Mouse (Mus musculus) midbrain, embryonic 16.5 days (tissue): ENCODE results near the gene 4930402H24Rik. TPM values are rescaled to one million over a fixed set of nuclear protein-coding genes. Genes with fewer than 3 reads are reported as not detected.

Experiments
- ATAC-seq: fragments of 200-750 bp; cut with Nextera tagmentation; 2 replicates; pipeline ENCODE4 v1.8.0; 2017; ENCODE audit warnings: moderate TSS enrichment
- H3K27ac ChIP-seq: fragments of 300-500 bp; sonication (generic); 2 replicates; pipeline ENCODE4 v1.5.1; 2014; ENCODE audit warnings: mild to moderate bottlenecking, low read length, mixed read lengths
- H3K27me3 ChIP-seq: fragments of 300-500 bp; sonication (generic); 2 replicates; pipeline ENCODE4 v1.6.1; 2014; ENCODE audit warnings: low read depth, low read length, mixed read lengths; ENCODE audit not compliant: control insufficient read depth, insufficient read depth
- H3K36me3 ChIP-seq: fragments of 300-500 bp; sonication (generic); 2 replicates; pipeline ENCODE4 v1.6.1; 2014; ENCODE audit warnings: mild to moderate bottlenecking, low read length, moderate library complexity, mixed read lengths; ENCODE audit not compliant: control insufficient read depth, insufficient read depth
- H3K4me1 ChIP-seq: fragments of 300-500 bp; sonication (generic); 2 replicates; pipeline ENCODE4 v1.6.1; 2014; ENCODE audit warnings: mild to moderate bottlenecking, low read length, mixed read lengths; ENCODE audit not compliant: control insufficient read depth, insufficient read depth
- H3K4me2 ChIP-seq: fragments of 300-500 bp; sonication (generic); 2 replicates; pipeline ENCODE4 v1.6.1; 2014; ENCODE audit warnings: mild to moderate bottlenecking, low read length, mixed read lengths
- H3K4me3 ChIP-seq: fragments of 300-500 bp; sonication (generic); 2 replicates; pipeline ENCODE4 v1.5.1; 2014; ENCODE audit warnings: low read depth, mild to moderate bottlenecking, low read length, moderate library complexity, mixed read lengths
- H3K9ac ChIP-seq: fragments of 300-500 bp; sonication (generic); 2 replicates; pipeline ENCODE4 v1.6.1; 2014; ENCODE audit warnings: low read depth, low read length, mixed read lengths
- H3K9me3 ChIP-seq: fragments of 300-500 bp; sonication (generic); replicated peaks from 2 replicates; pipeline ENCODE4 v1.6.1; 2014; ENCODE audit warnings: mild to moderate bottlenecking, low read length, mixed read lengths; ENCODE audit not compliant: control insufficient read depth, poor library complexity, severe bottlenecking
- WGBS: fragments of 180-500 bp; shearing (Covaris S2); extraction: QIAGEN DNeasy Blood & Tissue Kit; methylation state at CpG from one replicate; pipeline ENCODE4 v1.1.7; 2014; 5-methylcytosine and 5-hydroxymethylcytosine counted together
- polyA plus RNA-seq: library from polyadenylated mRNA; unstranded; fragments of >200 nt; fragmentation: Nextera tagmentation; extraction: Ambion mirVana; gene quantifications from 2 replicates; pipeline ENCODE4 v1.2.1, GENCODE M21; 2015

The 4930402H24Rik gene
- polyA plus RNA-seq, 1 experiment from 2014 or later, result 98.1 TPM

DNA sequence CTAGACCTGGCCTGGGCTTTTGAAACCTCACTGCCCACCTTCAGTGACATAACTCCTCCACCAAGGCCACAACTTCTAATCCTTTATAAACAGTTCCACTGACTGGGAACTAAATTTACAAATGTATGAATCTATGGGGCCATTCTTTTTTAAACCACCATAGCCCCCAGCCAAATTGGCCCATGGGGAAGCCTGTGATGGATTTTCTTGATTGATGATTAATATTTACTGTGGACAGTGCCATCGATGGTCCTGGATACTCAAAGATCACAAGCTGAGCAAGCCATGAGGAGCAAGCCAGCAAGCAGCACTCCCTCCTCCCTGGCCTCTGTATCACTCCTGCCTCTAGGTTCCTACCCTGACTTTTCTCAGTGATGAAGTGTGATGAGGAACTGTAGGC is 11.5 kb upstream of the 4930402H24Rik start:
- H3K9ac ChIP-seq, result no peak overlapping the region
- 86% methylated on average over 1 of the region's 1 CpGs for WGBS
- H3K9me3 ChIP-seq, result no peaks in the 10 kb centered on the region
- no peaks in the 10 kb centered on the region for H3K36me3 ChIP-seq
- no peak overlapping the region for H3K4me2 ChIP-seq
- H3K27ac ChIP-seq, result no peak overlapping the region
- no peaks in the 10 kb centered on the region for H3K4me1 ChIP-seq
- H3K27me3 ChIP-seq, result no peaks in the 10 kb centered on the region
- H3K4me3 ChIP-seq, result no peak overlapping the region
- ATAC-seq, result no peak

- H3K36me3 ChIP-seq, result no peaks in the 10 kb centered on the region
- no peaks in the 10 kb centered on the region for H3K9me3 ChIP-seq
- no peaks in the 10 kb centered on the region for H3K27me3 ChIP-seq
- H3K27ac ChIP-seq, result no peak overlapping the region
- no peak overlapping the region for H3K4me2 ChIP-seq
- 45% methylated on average over 3 of the region's 3 CpGs for WGBS
- no peak overlapping the region for H3K9ac ChIP-seq
- no peak overlapping the region for H3K4me3 ChIP-seq
- H3K4me1 ChIP-seq, result no peaks in the 10 kb centered on the region
- ATAC-seq, result no peak
These were observed 10.4 kb upstream of the 4930402H24Rik start for GRCm38 (mm10) chr2:130916521-130917147.

- no peak overlapping the region for H3K9ac ChIP-seq
- 82% methylated on average over 1 of the region's 1 CpGs for WGBS
- H3K4me2 ChIP-seq, result no peak overlapping the region
- no peak overlapping the region for H3K27ac ChIP-seq
- no peaks in the 10 kb centered on the region for H3K36me3 ChIP-seq
- no peak overlapping the region for H3K4me3 ChIP-seq
- ATAC-seq, result no peak
- no peaks in the 10 kb centered on the region for H3K4me1 ChIP-seq
- no peaks in the 10 kb centered on the region for H3K9me3 ChIP-seq
- H3K27me3 ChIP-seq, result no peaks in the 10 kb centered on the region
These were observed 8.7 kb upstream of the 4930402H24Rik start for GRCm38 (mm10) chr2:130914873-130915272.

GRCm38 (mm10) chr2:130911691-130912090 is 5.5 kb upstream of the 4930402H24Rik start:
- no peaks in the 10 kb centered on the region for H3K9me3 ChIP-seq
- no peak overlapping the region for H3K27ac ChIP-seq
- H3K4me1 ChIP-seq, result peaks cover 16% of the 10 kb centered on the region
- no peaks in the 10 kb centered on the region for H3K36me3 ChIP-seq
- H3K4me2 ChIP-seq, result no peak overlapping the region
- no peak overlapping the region for H3K4me3 ChIP-seq
- no peak overlapping the region for H3K9ac ChIP-seq
- H3K27me3 ChIP-seq, result no peaks in the 10 kb centered on the region
- WGBS, result 69% methylated on average over 1 of the region's 1 CpGs
- no peak for ATAC-seq

DNA sequence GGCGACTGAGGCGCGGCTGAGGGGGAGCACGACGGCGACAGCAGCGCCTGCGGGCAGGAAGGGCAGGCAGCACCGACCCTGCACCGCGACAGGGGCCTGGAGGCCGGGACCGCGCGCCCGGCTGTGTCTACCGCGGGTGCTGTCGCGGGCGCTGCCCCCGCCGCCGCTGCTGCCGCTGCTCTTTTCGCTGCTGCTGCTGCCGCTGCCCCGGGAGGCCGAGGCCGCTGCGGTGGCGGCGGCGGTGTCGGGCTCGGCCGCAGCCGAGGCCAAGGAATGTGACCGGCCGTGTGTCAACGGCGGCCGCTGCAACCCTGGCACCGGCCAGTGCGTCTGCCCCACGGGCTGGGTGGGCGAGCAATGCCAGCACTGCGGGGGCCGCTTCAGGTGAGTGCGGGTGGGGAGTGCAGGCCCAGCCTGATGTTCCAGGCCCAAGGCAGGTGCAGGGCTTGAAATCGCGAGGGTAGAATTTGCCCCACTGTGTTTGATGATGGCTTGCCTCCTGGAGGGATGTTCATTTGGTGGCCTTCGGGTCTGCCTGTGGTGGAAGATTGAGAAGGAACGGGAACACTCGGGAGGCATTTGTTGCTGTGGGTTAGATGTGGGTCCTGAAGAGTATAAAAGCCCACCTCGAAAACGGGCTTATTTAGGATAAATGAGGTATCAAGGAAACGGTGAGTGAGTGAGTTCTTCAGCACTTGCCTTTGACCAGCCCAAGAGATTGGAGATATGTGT is 544 bp upstream of the 4930402H24Rik start:
- ATAC-seq, result peak; percentile 54
- Histone ChIP-seq H3K9ac (peak overlapping the region; percentile 94), H3K27ac (peak overlapping the region; percentile 89), H3K36me3 (no peaks in the 10 kb centered on the region), H3K27me3 (no peaks in the 10 kb centered on the region), H3K4me3 (peak overlapping the region; percentile 85), H3K4me2 (peak overlapping the region; percentile 58), H3K4me1 (peaks cover 23% of the 10 kb centered on the region), H3K9me3 (no peaks in the 10 kb centered on the region)
- under 1% methylated on average over 56 of the region's 58 CpGs for WGBS

DNA sequence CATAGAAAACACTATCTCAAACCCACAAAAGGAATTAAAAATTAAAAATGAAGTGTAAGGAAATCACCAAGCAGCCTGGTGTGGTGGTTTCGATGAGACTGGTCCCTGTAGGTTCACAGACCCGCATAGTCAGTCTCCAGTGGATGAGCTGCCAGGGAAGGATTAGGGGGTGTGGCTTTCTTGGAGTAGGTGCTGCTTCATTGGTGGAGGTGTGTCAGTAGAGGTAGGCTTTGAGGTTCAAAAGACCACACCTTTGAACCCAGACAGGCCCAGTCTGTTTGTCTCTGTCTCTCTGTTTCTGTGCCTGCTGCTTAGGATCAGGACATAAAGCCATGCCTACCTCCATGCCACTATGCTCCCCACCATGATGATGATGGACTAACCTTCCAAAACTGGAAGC is 7.4 kb downstream of the 4930402H24Rik start:
- Histone ChIP-seq H3K27me3 (no peaks in the 10 kb centered on the region), H3K4me3 (no peak overlapping the region), H3K4me1 (no peaks in the 10 kb centered on the region), H3K9ac (no peak overlapping the region), H3K27ac (no peak overlapping the region), H3K4me2 (no peak overlapping the region), H3K36me3 (0 out of 2 replicates have a peak, but pooled peaks cover 2% of the 10 kb centered on the region), H3K9me3 (no peaks in the 10 kb centered on the region)
- 85% methylated on average over 2 of the region's 2 CpGs for WGBS
- ATAC-seq, result no peak

- 71% methylated on average over 2 of the region's 2 CpGs for WGBS
- Histone ChIP-seq H3K4me3 (no peak overlapping the region), H3K4me2 (no peak overlapping the region), H3K27me3 (no peaks in the 10 kb centered on the region), H3K9ac (no peak overlapping the region), H3K27ac (no peak overlapping the region), H3K9me3 (no peaks in the 10 kb centered on the region), H3K4me1 (no peaks in the 10 kb centered on the region), H3K36me3 (0 out of 2 replicates have a peak, but pooled peaks cover 3% of the 10 kb centered on the region)
- ATAC-seq, result no peak
These were observed 8.3 kb downstream of the 4930402H24Rik start for GRCm38 (mm10) chr2:130897856-130898255.

DNA sequence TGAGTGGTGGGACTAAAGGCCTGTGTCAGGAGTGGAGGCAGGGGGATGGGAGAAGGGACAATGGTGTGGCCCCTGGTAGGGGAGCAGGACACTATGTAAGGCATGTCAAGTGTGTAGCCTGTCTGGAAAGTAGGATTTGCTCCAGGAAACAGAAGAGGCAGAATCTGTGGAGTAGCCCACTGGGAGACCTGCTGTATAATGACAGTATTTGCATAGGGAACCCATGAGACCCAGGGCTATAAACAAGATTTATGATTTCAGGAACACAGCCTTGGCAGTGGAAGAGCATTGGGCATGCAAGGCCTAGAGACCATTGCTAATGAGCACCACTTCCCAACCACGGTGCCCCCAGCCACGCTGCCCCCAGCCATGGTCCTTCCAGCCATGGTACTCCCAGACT is 9.3 kb downstream of the 4930402H24Rik start:
- no peaks in the 10 kb centered on the region for H3K9me3 ChIP-seq
- H3K4me1 ChIP-seq, result no peaks in the 10 kb centered on the region
- no peaks in the 10 kb centered on the region for H3K27me3 ChIP-seq
- ATAC-seq, result no peak
- no peak overlapping the region for H3K9ac ChIP-seq
- no peak overlapping the region for H3K4me2 ChIP-seq
- 0 out of 2 replicates have a peak, but pooled peaks cover 3% of the 10 kb centered on the region for H3K36me3 ChIP-seq
- no peak overlapping the region for H3K27ac ChIP-seq
- WGBS, result 93% methylated on average over 2 of the region's 2 CpGs
- no peak overlapping the region for H3K4me3 ChIP-seq

DNA sequence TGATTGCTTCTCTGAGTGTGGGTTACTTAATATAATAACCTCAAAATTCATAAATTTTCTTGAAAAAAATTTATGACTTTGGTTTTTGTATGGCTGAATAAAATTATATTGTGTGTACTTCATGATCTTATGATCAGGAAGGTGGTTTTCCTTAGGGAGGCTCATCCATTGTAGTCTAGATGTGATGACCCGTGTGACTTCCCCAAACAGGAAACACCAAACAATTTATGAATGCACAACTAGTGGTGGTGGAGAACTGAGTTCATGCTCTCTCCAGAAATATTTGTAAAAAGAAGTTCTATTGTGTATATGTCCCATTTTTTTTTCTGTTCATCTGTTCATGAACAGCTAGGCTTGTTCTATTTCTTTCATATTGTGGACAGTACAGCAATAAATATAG is 18.8 kb downstream of the 4930402H24Rik start:
- no peak for ATAC-seq
- 89% methylated on average over 1 of the region's 1 CpGs for WGBS
- no peaks in the 10 kb centered on the region for H3K27me3 ChIP-seq
- no peak overlapping the region for H3K4me3 ChIP-seq
- H3K4me1 ChIP-seq, result no peaks in the 10 kb centered on the region
- H3K4me2 ChIP-seq, result no peak overlapping the region
- no peaks in the 10 kb centered on the region for H3K9me3 ChIP-seq
- H3K9ac ChIP-seq, result no peak overlapping the region
- H3K36me3 ChIP-seq, result 0 out of 2 replicates have a peak, but pooled peaks cover 2% of the 10 kb centered on the region
- H3K27ac ChIP-seq, result no peak overlapping the region
